Mouse (Mus musculus): Measurements from ENCODE around the gene Sfxn5.

The Sfxn5 gene

GRCm38 (mm10) chr6:85191751-85192440 lies 141.3 kb downstream of the Sfxn5 start:
- DNase-seq (ENCODE audit: low read depth, low spot score), result no peak

- peak; percentile 53 for DNase-seq (ENCODE audit: low read depth, low spot score)
Measured at GRCm38 (mm10) chr6:85190671-85191070, 142.6 kb downstream of the Sfxn5 start.

- DNase-seq (ENCODE audit: low read depth, low spot score), result peak; percentile 75
Measured at GRCm38 (mm10) chr6:85189911-85190591, 143.2 kb downstream of the Sfxn5 start.

- no peak for DNase-seq (ENCODE audit: low read depth, low spot score)
Measured at GRCm38 (mm10) chr6:85189361-85189760, 143.9 kb downstream of the Sfxn5 start.

GRCm38 (mm10) chr6:85188256-85189110 lies 144.7 kb downstream of the Sfxn5 start:
- no peak for DNase-seq (ENCODE audit: low read depth, low spot score)

- peak; percentile 82 for DNase-seq (ENCODE audit: low read depth, low spot score)
Measured at GRCm38 (mm10) chr6:85187340-85188211, 145.6 kb downstream of the Sfxn5 start, which contains the start of gene Emx1. Emx1 (plus strand) TSS chr6:85187438.

GRCm38 (mm10) chr6:85186744-85187059 lies 146.5 kb downstream of the Sfxn5 start:
- no peak for DNase-seq (ENCODE audit: low read depth, low spot score)

GRCm38 (mm10) chr6:85186033-85186743 lies 147.0 kb downstream of the Sfxn5 start:
- DNase-seq (ENCODE audit: low read depth, low spot score), result no peak

- no peak for DNase-seq (ENCODE audit: low read depth, low spot score)
Measured at GRCm38 (mm10) chr6:85183951-85184350, 149.3 kb downstream of the Sfxn5 start.

GRCm38 (mm10) chr6:85180036-85180435 lies 153.2 kb downstream of the Sfxn5 start:
- DNase-seq (ENCODE audit: low read depth, low spot score), result no peak

GRCm38 (mm10) chr6:85179569-85179968 lies 153.7 kb downstream of the Sfxn5 start:
- DNase-seq (ENCODE audit: low read depth, low spot score), result no peak

GRCm38 (mm10) chr6:85165440-85165921 lies 167.7 kb downstream of the Sfxn5 start:
- no peak for DNase-seq (ENCODE audit: low read depth, low spot score)

All from ZHBTc4 (cell line).